Mouse (Mus musculus) adrenal gland, postnatal 25 days (tissue): ENCODE measurements around the gene Higd2a. TPM values are rescaled to one million over a fixed set of nuclear protein-coding genes. Genes with fewer than 3 reads are reported as not detected.

Experiments used
- DNase-seq: peaks from one replicate; pipeline ENCODE4 v3.0.0; 2021; ENCODE audit warnings: mixed read lengths
- microRNA-seq, 2 experiments: library from miRNA; unstranded; fragments of <30 nt; microRNA quantifications; one replicate each; pipeline ENCODE4 v1.2.0; 2021
- total RNA-seq: library from RNA; stranded (reverse); gene quantifications from 2 replicates; pipeline ENCODE4 v1.2.3, GENCODE M21; 2021

Gene Higd2a
- total RNA-seq, 1 experiment from 2014 or later: 230 TPM

GRCm38 (mm10) chr13:54621155-54621932, 31.3 kb downstream of the Higd2a start, which contains the start of gene Faf2:
TSS of gene Faf2 (plus strand) at chr13:54621784.
- DNase-seq: peak; percentile 99

GRCm38 (mm10) chr13:54621960-54622521, 32.0 kb downstream of the Higd2a start:
- no peak for DNase-seq

- no peak for DNase-seq
Observed at GRCm38 (mm10) chr13:54629128-54629527, 39.1 kb downstream of the Higd2a start.

GRCm38 (mm10) chr13:54632731-54633277, 42.8 kb downstream of the Higd2a start:
- DNase-seq: no peak

- DNase-seq: no peak
Observed at GRCm38 (mm10) chr13:54635011-54635410, 45.0 kb downstream of the Higd2a start.

Small RNA genes within 50 kb of the gene (microRNA-seq; reads per million reads assigned to microRNA genes)
- 0 reads per million in 2 experiments for gene Gm24195

Other genes starting within 250 kb of the Higd2a start
- gene Cplx2, start 218.9 kb upstream of the Higd2a start, total RNA-seq: 19.7 and 28.1 TPM in 2 replicates
- gene Thoc3, start 121.4 kb upstream of the Higd2a start, total RNA-seq: 39.3 and 52.9 TPM in 2 replicates
- 12.8 and 19.2 TPM in 2 replicates for gene Simc1, start 86.4 kb upstream of the Higd2a start, total RNA-seq
- gene 4833439L19Rik, start 24.8 kb upstream of the Higd2a start, total RNA-seq: 157 and 177 TPM in 2 replicates
- 51.6 and 65.6 TPM in 2 replicates for gene Arl10, start 15.2 kb upstream of the Higd2a start, total RNA-seq
- gene Nop16, start 117 bp upstream of the Higd2a start, total RNA-seq: 56.7 and 72.4 TPM in 2 replicates
- 61.8 and 82.6 TPM in 2 replicates for gene Cltb, start 21.1 kb downstream of the Higd2a start, total RNA-seq
- gene Faf2, start 31.6 kb downstream of the Higd2a start, total RNA-seq: 67.6 and 84.9 TPM in 2 replicates
- gene Rnf44, start 103.7 kb downstream of the Higd2a start, total RNA-seq: 109 and 134 TPM in 2 replicates
- gene Cdhr2, start 111.3 kb downstream of the Higd2a start, total RNA-seq: not detected in 2 replicates
- 3.9 and 4.1 TPM in 2 replicates for gene Gprin1, start 159.7 kb downstream of the Higd2a start, total RNA-seq
- 0.91 and 1.6 TPM in 2 replicates for gene Sncb, start 176.4 kb downstream of the Higd2a start, total RNA-seq
- not detected in 2 replicates for gene Eif4e1b, start 193.8 kb downstream of the Higd2a start, total RNA-seq
- gene Tspan17, start 199.2 kb downstream of the Higd2a start, total RNA-seq: 30.1 and 39.5 TPM in 2 replicates